Mouse (Mus musculus) monocyte, adult 2 months (primary cell): ENCODE measurements around the gene Xpnpep1.

Source experiments
- DNase-seq, 2 experiments: peaks; one replicate each; pipeline ENCODE4 v3.0.0; 2022; ENCODE audit warnings: low spot score in 2 of 2, low read depth in 1 of 2

Gene Xpnpep1

GRCm38 (mm10) chr19:53066531-53066930 is 26.5 kb upstream of the Xpnpep1 start:
- DNase-seq: no peak

GRCm38 (mm10) chr19:53064972-53065361 is 25.0 kb upstream of the Xpnpep1 start:
- DNase-seq: no peak

GRCm38 (mm10) chr19:53064292-53064971 is 24.4 kb upstream of the Xpnpep1 start:
- no peak for DNase-seq

DNA sequence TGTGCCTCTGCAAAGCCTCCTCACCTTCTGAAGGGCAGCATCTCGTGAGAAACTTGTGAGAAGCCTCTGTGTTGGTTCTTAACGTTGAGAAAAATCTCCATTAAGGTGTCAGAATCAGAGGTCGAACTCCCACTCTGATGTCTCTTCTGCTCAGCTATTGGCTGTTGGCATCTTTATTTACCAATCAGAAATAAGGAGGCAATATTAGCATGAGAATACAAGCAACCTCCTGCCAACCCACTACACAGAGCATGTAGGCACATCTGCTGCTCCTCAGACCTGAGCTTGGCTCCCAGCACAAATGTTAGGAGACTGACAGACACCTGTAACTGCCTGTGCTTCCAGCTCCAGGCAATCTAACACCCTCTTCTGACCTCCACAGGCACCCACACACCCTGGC is 22.0 kb upstream of the Xpnpep1 start:
- DNase-seq: no peak

GRCm38 (mm10) chr19:53059344-53060111 is 19.5 kb upstream of the Xpnpep1 start:
- no peak for DNase-seq

- no peak for DNase-seq
These were observed 18.8 kb upstream of the Xpnpep1 start for GRCm38 (mm10) chr19:53058726-53059334.

DNA sequence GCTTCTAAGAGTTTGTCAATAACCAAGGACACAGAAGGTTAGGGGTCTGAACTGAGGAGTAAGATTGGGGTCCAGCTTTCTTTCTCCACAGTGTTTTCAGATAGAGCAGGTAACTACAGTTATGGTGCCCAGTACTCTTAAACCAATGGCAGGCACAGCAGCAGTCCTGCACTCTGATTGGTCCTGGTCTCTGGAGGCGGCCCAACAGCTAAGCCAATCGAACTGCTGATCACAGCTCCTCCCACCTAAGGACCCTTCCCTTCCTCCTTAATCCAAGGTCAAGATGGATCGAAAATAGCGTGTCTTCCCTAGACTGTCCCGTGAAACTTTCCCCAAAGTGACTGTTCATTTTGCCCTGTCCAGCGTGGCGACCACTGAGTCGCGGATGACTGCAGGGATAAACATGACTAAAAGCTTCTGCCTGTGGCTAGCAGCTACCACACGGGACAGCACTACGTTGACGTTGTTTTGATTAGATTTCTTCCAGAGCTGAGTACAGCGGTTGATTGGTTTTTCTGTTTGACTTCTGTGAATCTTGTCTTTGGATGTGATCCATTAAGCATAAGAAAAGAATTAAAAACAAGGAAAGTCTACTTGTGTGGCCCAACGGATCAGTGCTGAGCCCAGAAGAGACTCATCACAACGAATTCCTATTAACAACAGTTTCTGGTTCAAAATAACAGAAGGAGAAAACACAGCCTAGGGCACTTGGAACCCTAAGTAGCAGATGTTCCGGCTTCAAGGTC is 18.1 kb upstream of the Xpnpep1 start:
- no peak for DNase-seq

DNA sequence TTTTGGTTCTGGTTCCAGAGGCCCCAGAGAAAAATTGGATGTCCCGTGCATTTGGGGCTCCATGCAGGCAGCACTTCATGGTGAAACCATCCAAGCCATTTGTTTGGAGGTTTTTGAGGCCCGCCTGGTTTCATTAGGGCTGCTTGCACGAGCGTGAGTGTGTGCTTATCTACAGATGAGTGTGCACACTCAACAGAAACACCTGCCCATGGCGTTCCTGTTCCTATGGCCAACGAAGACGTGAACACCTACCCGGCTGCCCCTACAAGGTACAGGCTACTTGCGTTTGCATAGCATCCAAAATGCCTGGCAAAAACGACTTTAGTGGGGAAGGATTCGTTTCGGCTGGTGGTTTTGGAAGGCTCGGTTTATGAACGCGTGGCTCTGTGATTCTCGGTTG is 13.3 kb upstream of the Xpnpep1 start:
- no peak for DNase-seq

DNA sequence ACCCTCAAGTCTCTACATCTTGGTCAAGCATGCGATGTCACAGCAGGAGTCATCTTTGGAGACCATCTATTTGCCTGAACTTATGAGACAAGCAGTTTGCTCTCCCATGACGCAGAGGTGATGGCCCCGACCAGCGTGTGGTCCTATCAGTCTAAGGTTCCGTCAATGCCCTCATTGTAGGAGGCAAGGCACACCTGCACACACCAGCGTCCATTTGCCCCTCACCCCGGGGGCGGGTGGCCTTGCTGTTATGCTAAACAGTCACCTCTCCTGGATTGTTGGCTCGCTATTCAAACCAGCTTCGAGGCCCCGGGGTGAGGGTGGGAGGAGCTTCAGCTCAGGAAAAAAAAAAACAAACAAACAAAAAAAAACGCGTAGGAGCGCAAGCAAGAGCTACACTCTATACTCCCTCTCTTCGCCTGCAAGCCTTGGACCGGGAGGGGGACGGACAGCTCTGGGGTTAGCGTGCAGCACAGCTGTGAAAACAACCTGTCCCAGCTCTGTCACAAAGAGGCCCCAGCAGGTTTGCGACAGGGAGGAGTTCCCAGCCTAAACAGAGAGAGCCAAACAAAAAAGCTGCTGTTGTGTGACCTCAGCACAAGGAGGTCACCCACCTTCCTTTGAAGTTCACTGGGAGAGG is 12.1 kb upstream of the Xpnpep1 start:
- no peak for DNase-seq

DNA sequence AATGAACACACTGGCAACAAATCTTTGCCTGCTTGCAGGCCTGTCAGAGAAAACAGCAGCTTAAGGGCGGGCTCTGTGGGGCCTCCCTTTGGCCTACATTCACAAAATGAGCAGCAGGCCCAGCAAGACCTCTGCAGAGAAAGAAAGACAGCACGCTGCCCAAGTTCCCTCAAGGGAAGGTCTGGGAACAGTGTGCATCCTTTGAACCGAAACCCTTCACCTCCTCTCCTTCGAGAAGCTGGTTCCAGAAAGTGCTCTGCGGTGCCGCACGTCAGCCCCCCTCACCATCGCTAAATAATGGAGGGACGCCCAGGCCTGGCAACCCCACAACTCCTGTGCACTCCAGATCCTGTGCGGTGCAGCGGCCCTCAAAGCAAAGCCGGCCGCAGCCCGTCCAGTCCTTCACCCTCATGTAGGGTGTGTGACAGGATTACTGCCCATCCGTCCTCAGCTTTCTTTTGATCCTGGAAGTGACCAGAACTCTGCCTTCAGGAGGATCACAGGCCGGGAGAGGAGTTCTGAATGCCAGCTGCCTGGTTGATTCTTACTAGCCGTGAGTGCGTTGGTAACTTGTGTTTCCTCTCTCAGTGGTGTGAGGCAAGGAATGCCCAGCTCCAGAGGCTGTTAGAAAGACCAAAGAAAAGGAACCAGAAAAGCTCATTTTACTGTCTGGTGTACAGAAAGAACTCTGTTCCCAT is 11.4 kb upstream of the Xpnpep1 start:
- no peak for DNase-seq

- DNase-seq: no peak
These were observed 10.1 kb upstream of the Xpnpep1 start for GRCm38 (mm10) chr19:53050100-53050499.

- DNase-seq: no peak
These were observed 7.2 kb upstream of the Xpnpep1 start for GRCm38 (mm10) chr19:53047208-53047607.

- DNase-seq: no peak
These were observed 3.6 kb upstream of the Xpnpep1 start for GRCm38 (mm10) chr19:53043423-53044125.

- no peak for DNase-seq
These were observed 1.6 kb upstream of the Xpnpep1 start for GRCm38 (mm10) chr19:53041570-53041969.

- no peak for DNase-seq
These were observed 1.1 kb upstream of the Xpnpep1 start for GRCm38 (mm10) chr19:53041133-53041510.

GRCm38 (mm10) chr19:53039090-53039489 is 924 bp downstream of the Xpnpep1 start:
- DNase-seq: no peak

- peak; percentile 79 to 87 for DNase-seq
These were observed 1.5 kb downstream of the Xpnpep1 start for GRCm38 (mm10) chr19:53038435-53038938.

DNA sequence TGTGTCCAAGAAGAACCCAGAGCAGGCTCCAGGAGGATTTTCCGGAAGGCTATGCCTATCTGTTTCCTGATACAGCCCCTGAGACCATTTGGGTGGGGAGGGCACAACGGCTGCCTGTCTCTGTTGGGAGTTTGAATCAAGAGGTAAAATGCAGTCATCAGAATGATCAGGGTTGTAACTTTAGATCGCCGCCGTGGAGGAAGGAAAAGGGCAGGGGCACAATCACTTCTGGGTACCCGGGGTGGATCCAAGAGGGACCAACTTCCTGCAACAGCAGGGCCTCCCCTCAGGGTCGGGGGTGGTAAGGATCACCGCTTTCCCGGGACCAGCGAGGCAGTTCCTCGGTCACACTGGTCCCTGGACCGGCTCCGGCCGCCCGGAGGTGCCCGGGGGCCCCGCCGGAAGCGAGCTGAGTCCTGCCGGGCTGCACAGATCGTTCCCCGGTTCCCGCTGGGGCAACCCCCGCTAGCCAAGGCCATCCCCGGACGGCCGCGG is 2.0 kb downstream of the Xpnpep1 start:
- DNase-seq: no peak

- no peak for DNase-seq
These were observed 6.7 kb downstream of the Xpnpep1 start for GRCm38 (mm10) chr19:53033159-53033943.
